Mouse (Mus musculus) hindbrain, embryonic 11.5 days (tissue): Measurements from ENCODE around the gene Ubtd2. TPM values are rescaled to one million over a fixed set of nuclear protein-coding genes. Genes with fewer than 3 reads are reported as not detected.

ENCODE experiments used
- ATAC-seq: fragments of 200-750 bp; cut with Nextera tagmentation; 2 replicates; pipeline ENCODE4 v1.8.0; 2017; ENCODE audit warnings: mild to moderate bottlenecking, moderate TSS enrichment, moderate library complexity; ENCODE audit not compliant: low FRiP score
- DNase-seq: peaks from one replicate; pipeline ENCODE4 v3.0.0-alpha.2; 2015; ENCODE audit warnings: low spot score
- H3K27ac ChIP-seq: fragments of 300-500 bp; sonication (generic); 2 replicates; pipeline ENCODE4 v1.5.1; 2014; ENCODE audit warnings: mild to moderate bottlenecking, low read depth, low read length
- H3K27me3 ChIP-seq: fragments of 300-500 bp; sonication (generic); 2 replicates; pipeline ENCODE4 v1.6.1; 2014; ENCODE audit warnings: mild to moderate bottlenecking, low read length, moderate library complexity, mixed read lengths; ENCODE audit not compliant: control insufficient read depth, insufficient read depth
- H3K36me3 ChIP-seq: fragments of 300-500 bp; sonication (generic); 2 replicates; pipeline ENCODE4 v1.6.1; 2014; ENCODE audit warnings: mild to moderate bottlenecking, low read length, moderate library complexity, mixed read lengths; ENCODE audit not compliant: control insufficient read depth, insufficient read depth
- H3K4me1 ChIP-seq: fragments of 300-500 bp; sonication (generic); replicated peaks from 2 replicates; pipeline ENCODE4 v1.6.1; 2014; ENCODE audit warnings: low read length, mixed read lengths; ENCODE audit not compliant: control insufficient read depth, insufficient read depth
- H3K4me2 ChIP-seq: fragments of 300-500 bp; sonication (generic); replicated peaks from 2 replicates; pipeline ENCODE4 v1.6.1; 2014; ENCODE audit warnings: mild to moderate bottlenecking, low read depth, low read length
- H3K4me3 ChIP-seq: fragments of 300-500 bp; sonication (generic); 2 replicates; pipeline ENCODE4 v1.5.1; 2014; ENCODE audit warnings: low read depth, low read length
- H3K9ac ChIP-seq: fragments of 300-500 bp; sonication (generic); 2 replicates; pipeline ENCODE4 v1.6.1; 2014; ENCODE audit warnings: low read depth, low read length
- H3K9me3 ChIP-seq: fragments of 300-500 bp; sonication (generic); 2 replicates; pipeline ENCODE4 v1.6.1; 2016; ENCODE audit warnings: low read length; ENCODE audit not compliant: control insufficient read depth
- WGBS: fragments of 180-500 bp; shearing (Covaris S2); extraction: QIAGEN DNeasy Blood & Tissue Kit; methylation state at CpG from one replicate; pipeline ENCODE4 v1.1.7; 2014; 5-methylcytosine and 5-hydroxymethylcytosine counted together
- polyA plus RNA-seq: library from polyadenylated mRNA; unstranded; fragments of >200 nt; fragmentation: Nextera tagmentation; extraction: Ambion mirVana; gene quantifications from 2 replicates; pipeline ENCODE4 v1.2.1, GENCODE M21; 2014

Gene Ubtd2
- polyA plus RNA-seq, 1 experiment from 2014 or later: 65.5 TPM

DNA sequence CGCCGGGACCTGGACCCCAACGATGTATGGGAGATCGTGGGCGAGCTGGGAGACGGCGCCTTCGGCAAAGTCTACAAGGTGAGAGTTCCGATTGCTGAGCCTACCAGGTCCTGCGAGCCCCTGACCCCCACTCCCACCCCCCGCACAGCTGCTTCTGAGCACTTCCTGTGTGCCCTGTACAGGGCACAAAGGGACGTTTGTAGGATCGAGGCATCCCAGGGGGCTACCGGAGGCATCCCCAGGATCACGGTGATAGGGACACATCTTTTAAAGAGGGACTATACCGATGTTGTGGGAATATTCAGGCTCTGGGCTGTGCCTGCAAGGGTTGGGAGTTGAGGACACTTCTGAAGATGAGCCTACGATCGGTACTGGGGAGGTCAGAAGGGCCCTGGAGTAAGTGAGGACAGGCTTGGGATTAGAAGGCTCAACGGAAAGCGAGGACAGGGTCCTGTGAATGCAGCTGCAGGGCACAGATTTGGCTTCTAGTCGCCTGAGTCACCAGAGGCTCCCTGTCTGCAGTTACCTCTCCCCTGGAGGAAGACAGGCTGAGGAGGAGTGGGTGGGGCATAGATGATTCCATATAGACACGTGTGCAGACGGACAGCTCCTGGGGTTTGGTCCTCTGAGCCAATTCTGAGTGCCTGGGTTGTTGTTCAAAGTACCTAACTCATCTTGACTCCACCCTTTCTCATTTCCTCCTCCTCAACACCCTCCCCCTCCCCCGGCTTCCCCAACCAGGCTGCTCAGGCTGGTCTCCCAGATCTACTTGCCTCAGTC is 78.5 kb downstream of the Ubtd2 start:
- peak overlapping the region; percentile 66 for H3K9ac ChIP-seq
- H3K36me3 ChIP-seq: no peaks in the 10 kb centered on the region
- H3K4me2 ChIP-seq: peak overlapping the region; percentile 94
- peak; percentile 54 for DNase-seq
- H3K4me3 ChIP-seq: peak overlapping the region; percentile 55
- no peaks in the 10 kb centered on the region for H3K9me3 ChIP-seq
- WGBS: 2% methylated on average over 24 of the region's 24 CpGs
- H3K27me3 ChIP-seq: peaks cover 11% of the 10 kb centered on the region
- H3K27ac ChIP-seq: no peak overlapping the region
- peaks cover 2% of the 10 kb centered on the region for H3K4me1 ChIP-seq
- ATAC-seq: peak; percentile 57

DNA sequence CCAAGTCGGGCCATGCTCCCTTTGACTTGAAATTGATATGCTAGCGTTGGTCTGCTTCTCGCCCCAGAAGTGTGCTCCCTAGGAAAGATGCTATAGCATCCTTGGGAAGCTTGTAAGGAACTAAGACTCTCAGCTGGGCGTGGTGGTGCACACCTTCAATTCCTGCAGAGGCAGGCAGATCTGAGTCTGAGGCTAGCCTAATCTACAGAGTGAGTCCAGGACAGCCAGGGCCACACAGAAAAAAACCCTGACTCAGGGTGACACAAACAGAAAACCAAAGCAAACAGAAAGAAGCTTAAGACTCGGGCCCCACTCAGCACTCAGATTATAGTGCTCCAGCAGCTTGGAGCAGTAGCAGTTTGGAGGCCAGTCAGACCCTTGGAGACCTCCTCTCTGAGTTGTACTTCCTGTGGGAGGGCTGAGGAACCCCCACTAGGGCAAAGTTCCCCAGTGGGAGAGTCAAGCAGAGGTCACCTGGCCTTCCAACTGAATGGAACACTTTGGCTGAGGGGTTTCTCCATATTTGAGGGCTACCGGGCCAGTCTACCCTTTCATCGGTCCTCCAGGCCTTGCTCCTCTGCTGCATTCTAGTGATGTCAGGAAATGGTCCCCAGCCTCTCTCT is 79.4 kb downstream of the Ubtd2 start:
- H3K27ac ChIP-seq: no peak overlapping the region
- peaks cover 11% of the 10 kb centered on the region for H3K27me3 ChIP-seq
- H3K9me3 ChIP-seq: no peaks in the 10 kb centered on the region
- WGBS: 71% methylated on average over 7 of the region's 7 CpGs
- DNase-seq (no peak), ATAC-seq (no peak)
- no peak overlapping the region for H3K4me3 ChIP-seq
- H3K36me3 ChIP-seq: no peaks in the 10 kb centered on the region
- no peak overlapping the region for H3K9ac ChIP-seq
- no peak overlapping the region for H3K4me2 ChIP-seq
- H3K4me1 ChIP-seq: peaks cover 2% of the 10 kb centered on the region

DNA sequence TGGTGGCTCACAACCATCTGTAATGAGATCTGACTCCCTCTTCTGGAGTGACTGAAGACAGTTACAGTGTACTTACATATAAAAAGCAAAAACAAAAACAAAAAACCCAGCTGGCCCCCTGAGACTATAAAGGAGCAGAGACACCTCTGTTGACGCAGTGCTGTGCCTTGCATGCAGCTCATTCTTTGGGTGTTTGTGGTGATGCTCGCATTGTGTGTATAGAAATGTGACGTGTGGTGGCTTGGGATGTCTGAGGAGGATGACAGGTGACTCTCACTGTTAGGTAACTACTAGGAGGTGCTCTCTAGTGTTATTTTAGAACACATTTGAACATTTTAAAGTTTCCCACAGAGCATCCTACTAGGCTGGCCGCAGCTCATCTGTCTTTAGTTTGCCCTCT is 80.5 kb downstream of the Ubtd2 start:
- Histone ChIP-seq H3K27ac (no peak overlapping the region), H3K9me3 (no peaks in the 10 kb centered on the region), H3K27me3 (peaks cover 11% of the 10 kb centered on the region), H3K4me3 (no peak overlapping the region), H3K9ac (no peak overlapping the region), H3K36me3 (no peaks in the 10 kb centered on the region), H3K4me2 (no peak overlapping the region), H3K4me1 (peaks cover 2% of the 10 kb centered on the region)
- 92% methylated on average over 4 of the region's 4 CpGs for WGBS
- ATAC-seq (no peak), DNase-seq (no peak)

DNA sequence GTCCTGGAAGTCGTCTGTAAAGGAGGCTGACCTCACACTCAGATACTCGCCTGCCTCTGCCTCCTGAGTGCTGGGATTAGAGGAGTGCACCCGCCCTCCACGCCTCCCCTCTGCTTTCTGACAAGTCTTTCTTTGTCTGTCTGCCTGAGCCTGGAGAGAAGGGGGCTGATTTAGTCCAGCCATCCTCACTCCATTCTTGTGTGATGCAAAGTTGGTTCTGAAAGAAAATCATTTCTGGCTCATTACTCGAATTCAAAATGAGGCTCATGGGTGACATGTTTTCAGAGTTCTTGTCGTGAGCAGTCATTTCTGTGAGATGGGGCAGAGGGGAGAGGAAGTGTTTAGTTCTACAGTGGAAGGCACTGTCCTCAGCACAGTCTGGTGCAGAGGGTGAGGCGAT is 81.8 kb downstream of the Ubtd2 start:
- Histone ChIP-seq H3K27me3 (peaks cover 2% of the 10 kb centered on the region; the same call in 1 of the 2 replicates), H3K9ac (no peak overlapping the region), H3K4me2 (no peak overlapping the region), H3K4me1 (peaks cover 2% of the 10 kb centered on the region), H3K27ac (no peak overlapping the region), H3K9me3 (no peaks in the 10 kb centered on the region), H3K36me3 (no peaks in the 10 kb centered on the region), H3K4me3 (no peak overlapping the region)
- ATAC-seq: peak; percentile 60
- 32% methylated on average over 7 of the region's 7 CpGs for WGBS
- peak; percentile 71 for DNase-seq

DNA sequence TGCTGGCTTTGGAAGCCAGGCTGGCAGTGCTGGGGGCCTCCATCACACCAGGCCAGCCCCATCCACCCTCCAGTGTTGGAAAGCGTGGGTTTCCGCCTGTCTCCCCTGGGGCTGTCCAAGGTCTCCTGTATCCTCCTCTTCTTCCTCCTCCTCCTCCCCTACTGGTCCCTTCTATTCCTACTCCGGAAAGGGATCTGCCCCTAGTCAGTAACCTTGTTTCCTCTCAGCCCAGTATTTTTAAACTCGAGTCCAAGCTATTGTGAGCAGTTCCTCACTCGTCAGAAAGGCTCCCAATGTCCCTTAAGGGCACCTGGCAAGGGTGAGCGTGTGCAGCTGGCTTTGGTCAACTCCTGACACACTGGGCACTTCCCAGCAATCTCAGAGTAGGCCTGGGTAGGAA is 83.3 kb downstream of the Ubtd2 start:
- H3K4me3 ChIP-seq: no peak overlapping the region
- no peak overlapping the region for H3K9ac ChIP-seq
- H3K4me1 ChIP-seq: peaks cover 2% of the 10 kb centered on the region
- H3K27me3 ChIP-seq: peaks cover 2% of the 10 kb centered on the region; the same call in 1 of the 2 replicates
- DNase-seq (no peak), ATAC-seq (no peak)
- no peaks in the 10 kb centered on the region for H3K9me3 ChIP-seq
- no peak overlapping the region for H3K4me2 ChIP-seq
- WGBS: 69% methylated on average over 6 of the region's 6 CpGs
- H3K36me3 ChIP-seq: no peaks in the 10 kb centered on the region
- H3K27ac ChIP-seq: no peak overlapping the region

DNA sequence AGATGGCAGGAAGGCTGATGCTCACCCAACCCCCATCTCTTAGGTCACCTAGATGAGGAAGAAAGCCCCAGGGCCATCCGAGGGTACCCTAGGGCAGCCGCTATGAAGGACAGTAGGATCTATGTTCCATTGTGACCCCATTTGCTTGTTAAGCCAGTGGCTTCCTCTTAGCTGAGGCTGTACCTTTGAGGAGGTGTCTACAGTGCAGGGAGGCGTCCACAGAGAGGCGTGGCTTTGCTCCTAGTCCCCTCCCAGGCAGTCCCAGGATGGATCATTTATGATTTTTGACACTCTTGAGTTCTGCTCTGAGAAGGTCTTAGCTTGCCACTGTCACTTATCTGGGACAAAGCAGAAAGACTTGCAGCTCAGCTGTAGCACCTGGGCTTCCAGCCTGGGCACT is 83.7 kb downstream of the Ubtd2 start:
- Histone ChIP-seq H3K4me3 (no peak overlapping the region), H3K27me3 (peaks cover 2% of the 10 kb centered on the region; the same call in 1 of the 2 replicates), H3K27ac (no peak overlapping the region), H3K9me3 (no peaks in the 10 kb centered on the region), H3K36me3 (no peaks in the 10 kb centered on the region), H3K4me1 (peaks cover 2% of the 10 kb centered on the region), H3K4me2 (no peak overlapping the region), H3K9ac (no peak overlapping the region)
- ATAC-seq: no peak
- no peak for DNase-seq
- WGBS: 89% methylated on average over 4 of the region's 4 CpGs

DNA sequence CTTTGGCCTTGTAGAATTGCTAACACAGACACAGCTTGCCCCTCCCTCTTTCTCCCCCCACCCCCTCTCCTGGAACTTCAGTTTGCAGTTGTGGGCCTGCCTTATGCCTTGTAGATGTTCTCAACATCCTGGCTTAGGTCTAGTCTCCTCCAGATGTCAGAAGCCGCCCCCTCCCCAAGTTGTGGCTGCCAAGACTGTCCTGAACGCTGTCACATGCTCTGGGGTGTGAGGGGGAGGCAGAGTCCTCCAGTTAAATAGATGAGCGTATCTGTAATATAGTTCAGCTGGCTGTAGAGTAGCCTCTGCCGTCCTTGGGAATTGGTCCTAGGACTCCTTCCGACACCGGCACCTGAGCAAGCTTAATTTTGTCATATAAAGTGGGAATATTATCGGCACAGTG is 84.5 kb downstream of the Ubtd2 start:
- Histone ChIP-seq H3K4me2 (no peak overlapping the region), H3K27me3 (no peaks in the 10 kb centered on the region; the same call in 1 of the 2 replicates), H3K9ac (no peak overlapping the region), H3K4me1 (peaks cover 2% of the 10 kb centered on the region), H3K4me3 (no peak overlapping the region), H3K27ac (no peak overlapping the region), H3K36me3 (no peaks in the 10 kb centered on the region), H3K9me3 (no peaks in the 10 kb centered on the region)
- DNase-seq (no peak), ATAC-seq (no peak)
- 93% methylated on average over 7 of the region's 7 CpGs for WGBS

DNA sequence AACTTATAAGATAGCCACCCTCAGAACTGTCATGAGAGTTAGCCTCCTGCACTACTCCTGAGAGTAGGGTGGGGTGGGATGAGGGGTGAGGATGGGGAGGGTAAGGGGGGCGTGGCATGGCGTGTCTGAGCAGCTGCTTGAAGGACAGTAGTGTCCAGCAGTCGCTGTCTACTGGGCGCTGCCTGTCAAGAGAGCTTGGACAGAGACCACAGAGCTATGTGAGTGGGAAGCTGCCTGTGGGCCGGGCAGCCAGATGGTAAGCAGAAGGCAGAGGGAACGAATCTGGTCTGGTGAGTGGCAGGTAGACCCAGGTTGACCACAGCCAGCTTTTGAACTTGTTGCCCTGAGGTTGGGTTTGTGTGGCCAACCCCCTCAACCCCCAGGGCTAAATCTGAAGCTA is 85.3 kb downstream of the Ubtd2 start:
- no peak overlapping the region for H3K9ac ChIP-seq
- WGBS: 81% methylated on average over 6 of the region's 6 CpGs
- H3K4me3 ChIP-seq: no peak overlapping the region
- H3K36me3 ChIP-seq: no peaks in the 10 kb centered on the region
- DNase-seq (no peak), ATAC-seq (no peak)
- no peak overlapping the region for H3K4me2 ChIP-seq
- peaks cover 2% of the 10 kb centered on the region for H3K4me1 ChIP-seq
- H3K27me3 ChIP-seq: no peaks in the 10 kb centered on the region; the same call in 1 of the 2 replicates
- no peaks in the 10 kb centered on the region for H3K9me3 ChIP-seq
- H3K27ac ChIP-seq: no peak overlapping the region

DNA sequence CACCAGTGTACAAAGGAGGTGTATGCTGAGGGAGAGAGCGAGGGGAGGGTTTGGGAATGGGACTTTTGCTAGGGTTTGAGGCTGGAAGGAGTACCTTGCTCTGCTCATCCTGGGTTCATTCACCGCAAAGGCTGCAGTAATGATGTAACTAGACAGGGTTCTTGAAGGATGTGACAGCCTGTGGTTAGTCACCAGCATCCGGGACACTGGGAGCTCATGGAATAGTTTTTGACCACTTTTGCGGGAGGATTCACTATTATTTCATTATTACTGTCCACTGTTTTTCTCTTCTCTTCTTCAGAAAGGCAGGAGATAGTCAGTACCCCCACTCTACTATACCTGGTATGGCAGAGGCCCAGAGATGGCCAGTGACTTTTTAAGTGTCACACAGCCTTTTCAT is 87.0 kb downstream of the Ubtd2 start:
- no peaks in the 10 kb centered on the region for H3K9me3 ChIP-seq
- 93% methylated on average over 4 of the region's 4 CpGs for WGBS

More for the DNA sequence above, 87.0 kb downstream of the Ubtd2 start:
- H3K27me3 ChIP-seq: no peaks in the 10 kb centered on the region; the same call in 1 of the 2 replicates
- H3K9ac ChIP-seq: no peak overlapping the region
- ATAC-seq (no peak), DNase-seq (no peak)
- no peaks in the 10 kb centered on the region for H3K36me3 ChIP-seq
- H3K27ac ChIP-seq: no peak overlapping the region
- peaks cover 2% of the 10 kb centered on the region for H3K4me1 ChIP-seq
- no peak overlapping the region for H3K4me3 ChIP-seq
- no peak overlapping the region for H3K4me2 ChIP-seq
